Mouse (Mus musculus): ENCODE data around the gene Gpatch4.

The Gpatch4 gene

GRCm38 (mm10) chr3:88094126-88094525 lies 51.2 kb downstream of the Gpatch4 start:
- no peak for DNase-seq (ENCODE audit: low read depth)

- DNase-seq (ENCODE audit: low read depth): no peak
Observed at GRCm38 (mm10) chr3:88097666-88098065, 54.8 kb downstream of the Gpatch4 start.

- no peak for DNase-seq (ENCODE audit: low read depth)
Observed at GRCm38 (mm10) chr3:88100251-88100650, 57.3 kb downstream of the Gpatch4 start.

- no peak for DNase-seq (ENCODE audit: low read depth)
Observed at GRCm38 (mm10) chr3:88101736-88102135, 58.8 kb downstream of the Gpatch4 start.

- DNase-seq (ENCODE audit: low read depth): no peak
Observed at GRCm38 (mm10) chr3:88102196-88102595, 59.3 kb downstream of the Gpatch4 start.

- DNase-seq (ENCODE audit: low read depth): no peak
Observed at GRCm38 (mm10) chr3:88102611-88103010, 59.7 kb downstream of the Gpatch4 start.
